Mouse (Mus musculus) hindbrain, embryonic 14.5 days (tissue): ENCODE measurements at regions not wholly inside any gene's neighbourhood (a gene's known extent, or its start where the extent isn't known, plus 50 kb on each side); places are given as distances from the start of the nearest gene placed in this dataset.
"Not testable (repeated sequence)": the region's sequence is repeated elsewhere in the genome, so short reads cannot be mapped to it uniquely, and the experiment has no call there.

Experiments
- ATAC-seq: fragments of 200-750 bp; cut with Nextera tagmentation; 2 replicates; pipeline ENCODE4 v1.8.0; 2017; ENCODE audit warnings: moderate number of reproducible peaks, mild to moderate bottlenecking, moderate TSS enrichment, moderate library complexity; ENCODE audit not compliant: low FRiP score
- DNase-seq: peaks from one replicate; pipeline ENCODE4 v3.0.0-alpha.2; 2015; ENCODE audit warnings: low spot score
- H3K27ac ChIP-seq: fragments of 300-500 bp; sonication (generic); 2 replicates; pipeline ENCODE4 v1.5.1; 2014; ENCODE audit warnings: mild to moderate bottlenecking, moderate library complexity
- H3K27me3 ChIP-seq: fragments of 300-500 bp; sonication (generic); 2 replicates; pipeline ENCODE4 v1.6.1; 2014; ENCODE audit warnings: mild to moderate bottlenecking, low read length, mixed read lengths; ENCODE audit not compliant: control insufficient read depth, insufficient read depth
- H3K36me3 ChIP-seq: fragments of 300-500 bp; sonication (generic); replicated peaks from 2 replicates; pipeline ENCODE4 v1.6.1; 2014; ENCODE audit not compliant: control insufficient read depth, insufficient read depth
- H3K4me1 ChIP-seq: fragments of 300-500 bp; sonication (generic); replicated peaks from 2 replicates; pipeline ENCODE4 v1.6.1; 2014; ENCODE audit warnings: antibody characterized with exemption, low read length, mixed read lengths; ENCODE audit not compliant: control insufficient read depth, insufficient read depth
- H3K4me2 ChIP-seq: fragments of 300-500 bp; sonication (generic); replicated peaks from 2 replicates; pipeline ENCODE4 v1.6.1; 2014; ENCODE audit warnings: mild to moderate bottlenecking, moderate library complexity
- H3K4me3 ChIP-seq: fragments of 300-500 bp; sonication (generic); replicated peaks from 2 replicates; pipeline ENCODE4 v1.5.1; 2014; ENCODE audit warnings: mild to moderate bottlenecking, low read length
- H3K9ac ChIP-seq: fragments of 300-500 bp; sonication (generic); 2 replicates; pipeline ENCODE4 v1.6.1; 2014
- H3K9me3 ChIP-seq: fragments of 300-500 bp; sonication (generic); 2 replicates; pipeline ENCODE4 v1.6.1; 2016; ENCODE audit warnings: low read length; ENCODE audit not compliant: control insufficient read depth
- WGBS: fragments of 180-500 bp; shearing (Covaris S2); extraction: QIAGEN DNeasy Blood & Tissue Kit; methylation state at CpG from one replicate; pipeline ENCODE4 v1.1.7; 2014; 5-methylcytosine and 5-hydroxymethylcytosine counted together

- ATAC-seq, H3K4me3 ChIP-seq: not testable (repeated sequence)
These were observed 152.9 kb downstream of the Kcnrg start for GRCm38 (mm10) chr14:61760176-61760575.

GRCm38 (mm10) chr14:61762076-61762475, 154.8 kb downstream of the Kcnrg start:
- 88% methylated on average over 5 of the region's 5 CpGs for WGBS

More at GRCm38 (mm10) chr14:61760176-61760575, 152.9 kb downstream of the Kcnrg start:
- not testable (repeated sequence) for DNase-seq, H3K27ac ChIP-seq, H3K9me3 ChIP-seq, H3K9ac ChIP-seq, H3K27me3 ChIP-seq, H3K36me3 ChIP-seq, H3K4me2 ChIP-seq
- H3K4me1 ChIP-seq = peaks cover 11% of the 10 kb centered on the region; the same call in 1 of the 2 replicates
- WGBS = 87% methylated on average over 12 of the region's 12 CpGs

GRCm38 (mm10) chr14:61769881-61770280, 162.6 kb downstream of the Kcnrg start:
- 83% methylated on average over 5 of the region's 5 CpGs for WGBS
- no peak overlapping the region for H3K27ac ChIP-seq
- no peaks in the 10 kb centered on the region for H3K4me1 ChIP-seq
- DNase-seq = no peak
- ATAC-seq = no peak
- no peak overlapping the region for H3K9ac ChIP-seq
- H3K4me3 ChIP-seq = no peak overlapping the region
- no peaks in the 10 kb centered on the region for H3K9me3 ChIP-seq
- no peaks in the 10 kb centered on the region for H3K27me3 ChIP-seq
- no peak overlapping the region for H3K4me2 ChIP-seq
- H3K36me3 ChIP-seq = no peaks in the 10 kb centered on the region

More at GRCm38 (mm10) chr14:61762076-61762475, 154.8 kb downstream of the Kcnrg start:
- Histone ChIP-seq H3K36me3 (no peaks in the 10 kb centered on the region), H3K9me3 (no peaks in the 10 kb centered on the region), H3K27ac (no peak overlapping the region), H3K9ac (no peak overlapping the region), H3K27me3 (no peaks in the 10 kb centered on the region), H3K4me3 (no peak overlapping the region), H3K4me1 (peaks cover 6% of the 10 kb centered on the region; the same call in 1 of the 2 replicates), H3K4me2 (no peak overlapping the region)
- ATAC-seq (no peak), DNase-seq (no peak)

GRCm38 (mm10) chr14:61774171-61774570, 166.9 kb downstream of the Kcnrg start:
- H3K27ac ChIP-seq = no peak overlapping the region
- no peak overlapping the region for H3K4me2 ChIP-seq
- no peaks in the 10 kb centered on the region for H3K27me3 ChIP-seq
- no peak overlapping the region for H3K4me3 ChIP-seq
- 86% methylated on average over 3 of the region's 3 CpGs for WGBS
- H3K9ac ChIP-seq = no peak overlapping the region
- no peaks in the 10 kb centered on the region for H3K9me3 ChIP-seq
- DNase-seq (no peak), ATAC-seq (no peak)
- H3K36me3 ChIP-seq = no peaks in the 10 kb centered on the region
- H3K4me1 ChIP-seq = no peaks in the 10 kb centered on the region

GRCm38 (mm10) chr14:61778618-61779017, 171.4 kb downstream of the Kcnrg start:
- no peak overlapping the region for H3K27ac ChIP-seq
- no peaks in the 10 kb centered on the region for H3K36me3 ChIP-seq
- no peak overlapping the region for H3K9ac ChIP-seq
- 84% methylated on average over 5 of the region's 5 CpGs for WGBS
- H3K4me3 ChIP-seq = no peak overlapping the region
- H3K4me2 ChIP-seq = no peak overlapping the region
- ATAC-seq (no peak), DNase-seq (no peak)
- no peaks in the 10 kb centered on the region for H3K4me1 ChIP-seq
- no peaks in the 10 kb centered on the region for H3K9me3 ChIP-seq
- no peaks in the 10 kb centered on the region for H3K27me3 ChIP-seq

GRCm38 (mm10) chr14:61783206-61783605, 175.9 kb downstream of the Kcnrg start:
- H3K4me1 ChIP-seq = no peaks in the 10 kb centered on the region
- DNase-seq = no peak
- H3K27ac ChIP-seq = no peak overlapping the region
- H3K9ac ChIP-seq = no peak overlapping the region
- WGBS = 84% methylated on average over 3 of the region's 3 CpGs
- no peak overlapping the region for H3K4me3 ChIP-seq
- no peaks in the 10 kb centered on the region for H3K27me3 ChIP-seq
- no peak for ATAC-seq
- H3K9me3 ChIP-seq = no peaks in the 10 kb centered on the region
- H3K36me3 ChIP-seq = no peaks in the 10 kb centered on the region
- H3K4me2 ChIP-seq = no peak overlapping the region

- H3K9me3 ChIP-seq = no peaks in the 10 kb centered on the region
- H3K4me1 ChIP-seq = no peaks in the 10 kb centered on the region
- H3K4me2 ChIP-seq = no peak overlapping the region
- no peak for ATAC-seq
- no peak for DNase-seq
- no peak overlapping the region for H3K4me3 ChIP-seq
- 88% methylated on average over 4 of the region's 4 CpGs for WGBS
- no peaks in the 10 kb centered on the region for H3K36me3 ChIP-seq
- no peaks in the 10 kb centered on the region for H3K27me3 ChIP-seq
- H3K27ac ChIP-seq = no peak overlapping the region
- H3K9ac ChIP-seq = no peak overlapping the region
These were observed 177.4 kb downstream of the Kcnrg start for GRCm38 (mm10) chr14:61784609-61785008.

- Histone ChIP-seq H3K4me1 (no peaks in the 10 kb centered on the region), H3K27me3 (no peaks in the 10 kb centered on the region), H3K9ac (no peak overlapping the region), H3K9me3 (no peaks in the 10 kb centered on the region), H3K4me3 (no peak overlapping the region), H3K27ac (no peak overlapping the region), H3K36me3 (no peaks in the 10 kb centered on the region), H3K4me2 (no peak overlapping the region)
- DNase-seq (no peak), ATAC-seq (no peak)
These were observed 178.8 kb downstream of the Kcnrg start for GRCm38 (mm10) chr14:61786031-61786430.

GRCm38 (mm10) chr14:61787746-61788145, 180.5 kb downstream of the Kcnrg start:
- Histone ChIP-seq H3K36me3 (no peaks in the 10 kb centered on the region), H3K9ac (no peak overlapping the region), H3K4me3 (no peak overlapping the region), H3K4me2 (no peak overlapping the region), H3K9me3 (no peaks in the 10 kb centered on the region), H3K27me3 (no peaks in the 10 kb centered on the region), H3K27ac (no peak overlapping the region), H3K4me1 (no peaks in the 10 kb centered on the region)
- no peak for DNase-seq
- 83% methylated on average over 4 of the region's 4 CpGs for WGBS
- ATAC-seq = no peak
